Mouse (Mus musculus) inflammation-experienced regulatory T-cells, adult 6 months (primary cell): ENCODE data around the gene Trrap. TPM values are rescaled to one million over a fixed set of nuclear protein-coding genes. Genes with fewer than 3 reads are reported as not detected.

Source experiments
- ATAC-seq: one replicate; pipeline ENCODE4 v1.8.0; 2017
- polyA plus RNA-seq, 3 experiments: library from polyadenylated mRNA; unstranded; fragments of 100-300 nt; shearing (Covaris generic); gene quantifications; one replicate each; pipeline ENCODE4 v1.2.1; 2017

Gene Trrap
- polyA plus RNA-seq, 3 experiments from 2014 or later: 49.5 to 91.7 (median 64.1) TPM

DNA sequence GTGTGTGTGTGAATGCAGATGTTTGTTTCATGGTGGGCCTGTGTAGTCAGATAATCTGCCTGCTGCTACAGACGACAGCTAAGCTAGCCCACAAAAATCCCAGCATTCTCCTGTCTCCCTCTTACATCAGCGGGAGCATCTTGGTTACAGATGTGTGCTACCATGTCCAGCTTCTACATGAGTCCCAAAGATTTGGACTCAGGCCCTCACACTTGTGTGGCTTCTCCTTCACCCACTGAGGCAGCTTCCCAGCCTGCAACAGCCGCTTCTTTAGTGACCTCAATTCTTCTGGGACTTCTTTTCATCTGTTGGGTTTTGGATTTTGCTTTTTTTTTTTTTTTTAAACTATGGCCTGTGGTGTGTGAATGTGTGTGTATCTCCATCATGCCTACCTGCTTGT lies 105.3 kb downstream of the Trrap start:
- no peak for ATAC-seq

DNA sequence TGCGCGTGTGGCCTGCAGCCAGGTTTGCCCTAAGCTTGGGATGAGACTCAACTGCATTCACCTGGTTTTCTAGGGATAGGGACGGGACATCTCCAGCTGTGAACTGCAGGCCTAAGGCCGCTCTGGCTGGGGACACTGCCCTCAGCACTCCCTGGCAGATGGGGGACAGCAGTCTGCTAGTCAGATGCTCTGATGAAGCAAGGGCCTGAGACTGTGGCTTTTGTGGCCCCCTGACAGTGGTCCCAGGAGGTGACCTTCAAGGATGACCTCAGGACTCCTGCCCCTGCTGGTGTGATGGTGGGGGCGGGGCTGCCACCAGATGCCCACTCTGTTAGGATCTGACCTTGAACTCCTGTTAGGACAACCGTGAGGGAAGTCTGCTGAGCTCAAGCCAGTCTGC lies 107.7 kb downstream of the Trrap start:
- no peak for ATAC-seq

DNA sequence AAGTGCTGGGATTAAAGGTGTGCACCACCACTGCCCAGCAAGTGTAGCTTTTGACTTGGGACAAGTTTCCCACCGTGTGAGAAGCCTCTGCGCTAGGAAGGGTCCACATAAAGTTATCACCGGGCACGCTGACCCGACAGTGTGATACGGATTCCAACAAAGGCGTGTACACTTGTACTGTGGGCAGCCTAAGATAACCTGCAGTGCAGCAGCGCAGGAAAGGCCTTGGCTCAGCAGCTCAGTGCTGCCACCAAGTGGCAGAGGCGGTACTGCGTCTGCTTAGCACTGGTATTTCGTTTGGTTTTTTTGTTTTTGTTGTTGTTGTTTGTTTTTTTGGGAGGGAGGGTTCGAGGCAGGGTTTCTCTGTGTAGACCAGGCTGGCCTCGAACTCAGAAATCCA lies 108.4 kb downstream of the Trrap start:
- ATAC-seq: peak; percentile 63

DNA sequence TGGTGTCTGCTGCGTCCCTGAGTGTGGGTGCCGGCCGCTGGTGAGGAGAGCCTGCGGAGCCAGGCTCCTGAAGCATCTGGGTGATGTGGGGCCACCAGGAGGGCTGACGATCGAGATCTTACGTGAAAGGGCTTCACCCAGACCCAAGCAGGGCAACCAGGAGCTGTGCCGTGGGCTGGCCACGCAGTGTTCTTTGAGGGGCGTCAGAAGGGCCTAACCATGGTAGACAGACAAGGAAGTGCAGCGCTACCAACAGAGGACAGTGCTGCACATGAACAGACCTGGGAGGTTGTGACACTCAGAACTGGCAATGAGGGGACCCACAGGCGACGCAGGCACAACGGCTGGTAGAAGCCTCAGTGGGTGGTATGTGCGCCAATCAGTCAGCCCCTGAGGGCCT lies 109.5 kb downstream of the Trrap start:
- ATAC-seq: no peak

DNA sequence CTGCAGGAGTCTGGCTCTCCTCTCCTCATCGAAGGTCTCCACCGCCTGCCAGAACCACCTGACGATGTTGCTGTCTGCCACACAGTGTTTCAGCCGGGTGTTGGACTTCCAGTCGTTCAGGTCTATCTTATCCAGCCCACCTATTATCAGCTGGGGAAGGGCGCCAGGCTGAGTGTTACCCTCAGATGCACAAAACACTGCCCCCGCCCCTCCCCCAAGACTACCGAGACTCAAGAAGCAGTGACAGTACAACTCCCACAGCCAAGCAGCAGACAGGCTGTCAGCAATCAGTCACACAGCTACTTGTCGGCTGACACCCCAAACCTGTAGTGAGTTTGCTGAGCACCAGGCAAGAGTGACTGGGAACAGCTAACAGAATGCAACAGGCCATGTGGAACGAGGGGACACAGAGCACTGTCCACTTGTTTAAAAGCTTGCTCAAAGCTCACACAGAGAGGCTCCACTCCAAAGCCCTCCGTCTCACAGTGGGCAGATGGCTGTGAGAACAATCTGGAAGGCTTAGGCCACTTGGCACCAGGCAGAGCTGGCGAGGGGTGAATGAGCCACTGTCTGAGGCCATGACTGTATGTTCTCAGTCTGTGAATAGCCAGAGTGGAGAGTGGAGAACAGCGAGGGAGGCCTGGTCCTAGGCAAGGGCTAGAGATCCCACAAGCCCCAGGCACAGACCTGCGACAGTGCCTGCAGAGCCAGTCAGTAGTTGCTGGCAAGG lies 114.3 kb downstream of the Trrap start:
- no peak for ATAC-seq

DNA sequence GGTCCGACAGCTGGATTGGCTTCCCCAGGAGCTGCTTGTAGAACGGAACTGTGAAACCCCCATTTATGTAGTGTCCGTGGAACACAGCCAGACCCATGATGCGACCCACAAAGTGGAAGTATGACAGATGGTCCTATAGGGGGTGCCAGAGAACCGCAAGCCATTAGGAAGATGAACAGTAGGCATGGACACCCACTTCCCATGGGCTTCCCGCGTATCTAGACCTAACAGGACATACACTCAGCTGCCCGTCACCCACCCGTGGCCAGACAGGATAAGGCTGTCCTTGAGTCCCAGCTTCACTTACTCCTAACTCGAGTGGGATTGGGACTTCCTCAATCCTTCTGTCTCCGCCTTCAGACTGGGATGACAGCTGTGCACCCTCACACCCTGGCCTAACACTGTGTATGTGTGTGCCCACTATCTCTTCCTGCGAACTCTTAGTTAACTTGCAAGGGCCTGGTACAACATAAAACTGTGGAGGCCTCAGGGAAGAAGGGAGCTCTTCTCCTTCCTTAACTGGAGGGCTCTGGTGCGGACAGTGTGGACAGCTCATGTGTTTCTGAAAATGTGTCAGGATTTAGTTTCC lies 117.2 kb downstream of the Trrap start:
- no peak for ATAC-seq

DNA sequence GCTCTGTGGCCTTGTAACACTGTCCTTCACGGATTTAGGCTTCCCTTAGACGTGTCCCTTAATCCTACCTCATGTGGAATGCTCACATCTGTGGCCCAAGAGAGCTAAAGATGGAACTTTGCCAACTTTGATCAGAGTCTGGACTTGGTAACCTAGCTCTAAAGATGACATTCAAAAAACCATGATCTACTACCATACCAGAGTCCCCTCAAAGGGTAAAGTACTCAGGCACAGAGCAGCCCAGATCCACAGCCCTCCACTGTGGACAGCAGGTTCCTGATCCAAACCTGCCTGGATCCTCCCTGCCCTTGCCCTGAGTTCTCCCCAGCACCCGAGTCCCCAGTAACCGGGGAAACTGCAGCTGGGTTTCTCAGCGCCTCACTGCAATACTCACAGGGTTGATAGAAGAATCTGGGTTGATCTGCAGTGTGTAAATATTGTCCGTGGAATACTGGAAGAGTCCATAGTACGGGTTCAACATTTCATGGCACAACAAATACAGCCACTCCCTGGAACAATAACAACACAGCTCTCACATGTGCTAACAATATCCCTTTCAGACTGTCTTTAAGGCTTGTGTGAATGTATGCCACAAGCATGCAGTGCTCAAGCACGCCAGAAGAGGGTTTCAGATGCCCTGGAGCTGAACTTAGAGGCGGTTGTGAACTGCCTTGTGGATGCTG lies 118.6 kb downstream of the Trrap start:
- ATAC-seq: no peak

DNA sequence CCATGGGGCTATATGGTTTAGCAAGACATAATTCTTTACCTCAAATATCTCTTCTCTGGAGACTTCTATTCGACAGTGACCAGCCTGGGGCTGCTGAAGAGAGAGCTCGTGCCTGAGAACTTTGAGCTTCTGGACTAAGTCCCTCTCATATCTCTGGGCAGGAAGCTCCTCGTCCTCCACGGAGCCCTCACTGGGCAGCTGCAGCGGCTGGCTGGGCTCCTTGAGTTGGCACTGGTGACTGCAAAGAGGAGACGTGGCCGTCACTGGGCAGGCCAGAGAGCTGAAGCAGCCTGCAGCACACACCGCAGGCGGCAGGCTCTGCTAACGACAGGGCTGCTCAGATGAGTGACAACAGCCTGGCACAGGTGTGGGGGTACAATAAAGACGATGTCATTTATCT lies 123.7 kb downstream of the Trrap start:
- no peak for ATAC-seq

DNA sequence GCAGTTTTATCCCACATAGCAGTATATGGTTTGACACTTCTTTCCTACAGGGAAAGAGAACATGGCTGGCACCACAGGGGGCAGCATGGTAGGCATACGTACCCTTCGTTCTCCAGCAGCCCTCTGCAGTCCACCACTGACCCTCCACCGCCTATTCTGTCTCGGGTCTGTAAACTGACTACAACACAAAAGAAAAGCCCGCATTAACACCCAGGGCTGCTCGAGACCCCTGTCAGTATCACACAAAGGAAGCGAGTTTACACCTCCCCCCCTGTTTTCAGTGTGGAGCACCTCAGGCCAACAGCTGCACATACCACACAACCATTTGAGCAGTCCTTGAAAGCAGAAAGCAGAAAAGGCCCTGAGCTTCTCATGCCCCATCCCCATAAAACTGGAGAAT lies 130.3 kb downstream of the Trrap start:
- ATAC-seq: no peak

DNA sequence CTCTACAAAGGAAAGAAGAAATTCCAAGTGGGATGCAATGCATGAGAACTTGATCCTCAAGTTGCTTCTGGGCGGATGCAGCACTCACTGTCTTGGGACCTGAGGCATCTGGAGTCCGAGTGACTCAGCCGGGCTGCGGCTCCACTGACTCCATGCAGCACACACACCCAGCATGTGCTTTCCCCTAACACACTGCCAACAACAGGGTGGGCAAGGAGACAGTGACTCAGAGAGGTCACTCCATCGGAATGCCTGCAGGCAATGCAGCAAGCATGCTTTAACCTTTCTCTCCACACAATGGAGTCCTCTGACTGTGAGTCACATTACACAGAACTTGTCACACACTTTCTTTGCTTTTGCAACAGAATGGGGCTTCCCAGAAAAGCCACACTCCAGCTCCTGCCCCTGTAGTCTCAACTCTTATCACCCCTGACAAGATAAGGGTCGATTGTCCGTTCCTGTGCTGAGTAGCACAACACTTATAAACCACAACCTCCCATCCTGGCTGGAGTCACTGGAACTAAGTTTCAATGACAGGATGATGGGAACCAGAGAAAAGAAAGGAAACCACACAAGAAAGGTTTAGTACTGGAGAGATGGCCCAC lies 131.0 kb downstream of the Trrap start:
- ATAC-seq: no peak

DNA sequence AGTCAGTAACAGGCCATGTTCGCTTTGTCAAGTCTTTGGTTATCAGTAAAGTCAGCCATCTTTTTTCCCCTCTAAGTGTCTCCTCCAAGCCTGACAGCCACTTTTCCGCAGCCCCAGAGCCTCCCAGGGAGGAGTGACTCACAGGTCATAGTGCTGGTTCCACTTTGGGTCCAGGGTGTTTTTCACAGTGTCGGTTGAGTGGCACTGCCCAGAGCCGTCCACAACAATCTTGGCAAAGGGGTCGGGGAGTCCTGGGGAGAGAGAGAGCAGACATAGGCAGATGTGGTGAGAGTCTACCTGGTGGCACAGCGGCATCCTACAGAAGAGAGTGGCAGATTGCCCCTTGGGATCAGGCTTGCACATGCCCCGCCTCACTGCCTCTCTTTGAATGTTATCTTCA lies 133.5 kb downstream of the Trrap start:
- ATAC-seq: no peak

DNA sequence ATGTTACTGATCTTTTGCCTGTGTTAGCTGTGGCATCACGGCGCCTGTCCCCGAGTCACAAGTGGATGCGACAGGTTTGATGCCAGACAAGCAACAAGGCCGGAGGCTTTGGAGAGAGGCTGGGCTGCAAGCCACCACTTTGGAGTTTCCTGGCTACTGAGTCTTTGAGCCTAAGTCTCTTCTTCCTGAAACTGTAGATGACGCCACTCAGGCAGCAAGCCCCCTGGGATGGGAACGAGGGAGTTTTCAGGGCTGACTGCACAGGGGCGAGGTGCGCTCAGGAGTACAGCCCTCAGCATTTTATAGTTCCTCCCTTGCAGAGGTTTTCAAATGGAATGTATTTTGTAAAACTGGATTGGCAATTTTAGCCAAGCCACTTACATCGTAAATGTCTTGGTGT lies 134.3 kb downstream of the Trrap start:
- no peak for ATAC-seq

DNA sequence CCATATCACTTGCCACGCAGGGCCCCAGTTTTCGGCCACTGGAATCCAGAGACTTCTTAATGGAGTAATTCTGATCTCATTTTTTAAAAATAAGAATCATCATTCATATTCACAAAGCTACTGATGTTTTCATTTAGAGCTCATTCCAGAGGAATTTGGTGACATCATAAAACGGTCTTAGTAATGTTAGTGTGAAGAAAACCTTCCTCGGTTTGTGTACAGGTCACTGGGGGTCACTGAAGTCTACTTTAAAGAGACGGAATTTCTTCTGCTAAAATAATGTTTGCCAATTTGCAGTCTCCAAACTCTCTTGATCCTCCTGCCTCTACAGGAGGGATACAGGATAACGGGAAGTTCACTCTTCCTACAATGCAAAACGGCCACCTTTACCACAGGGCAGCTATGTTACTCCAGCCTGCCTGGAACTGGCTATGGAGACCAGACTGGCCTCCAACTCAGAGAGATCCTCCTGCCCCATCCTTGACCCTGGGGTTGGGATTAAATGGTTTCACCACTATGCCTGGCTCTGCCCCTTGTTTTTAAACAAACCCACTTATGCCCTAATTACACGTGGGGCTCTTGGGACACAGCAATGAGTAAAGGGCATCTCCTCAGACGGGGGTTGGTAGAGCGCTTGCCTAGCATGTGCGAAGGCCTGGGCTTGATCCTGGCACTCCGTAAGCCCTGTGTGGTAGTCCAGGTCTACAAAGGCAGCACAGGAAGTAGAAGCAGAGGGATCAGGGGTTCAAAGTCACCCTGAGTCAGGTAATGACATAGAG lies 137.0 kb downstream of the Trrap start:
- no peak for ATAC-seq

DNA sequence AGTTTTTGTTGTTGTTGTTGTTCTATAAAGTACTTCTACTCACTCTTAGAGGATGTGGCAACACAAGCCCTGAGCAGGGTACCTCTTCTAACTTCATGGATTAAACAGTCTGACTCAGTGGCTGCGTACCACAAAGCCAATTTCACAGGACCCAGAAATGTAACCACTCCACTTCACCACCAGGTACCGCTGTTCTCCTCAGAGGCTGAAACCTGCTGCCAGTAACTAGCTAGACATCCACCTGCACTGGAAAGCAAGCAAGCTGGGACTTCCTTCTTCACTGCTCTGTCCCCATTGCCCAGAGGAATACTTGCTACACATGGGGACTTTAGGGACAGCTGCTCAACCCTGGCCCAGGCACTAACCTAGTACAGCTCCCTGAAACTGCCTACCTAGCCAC lies 140.1 kb downstream of the Trrap start:
- ATAC-seq: no peak

Other genes starting within 250 kb of the Trrap start
- gene Nptx2, start 221.8 kb upstream of the Trrap start, polyA plus RNA-seq: not detected
- not detected for gene Tmem130, start 5.9 kb upstream of the Trrap start, polyA plus RNA-seq
- gene Smurf1, start 198.1 kb downstream of the Trrap start, polyA plus RNA-seq: 1 to 10 TPM; 2.7 to 6.8 (median 5.4) TPM